Mouse (Mus musculus) lung, adult 2 months (tissue): ENCODE data around the gene Lce1a1. TPM values are rescaled to one million over a fixed set of nuclear protein-coding genes. Genes with fewer than 3 reads are reported as not detected.

ENCODE experiments used
- DNase-seq: peaks from one replicate; pipeline ENCODE4 v3.0.0; 2022
- H3K4me1 ChIP-seq: fragments of 200-500 bp; 2 replicates; pipeline ENCODE4 v1.6.1; 2011; ENCODE audit warnings: low read length; ENCODE audit not compliant: control insufficient read depth, insufficient read depth
- H3K4me3 ChIP-seq: fragments of 200-500 bp; replicated peaks from 2 replicates; pipeline ENCODE3; 2011; ENCODE audit warnings: low read depth, mild to moderate bottlenecking, control low read depth, low read length; ENCODE audit errors: extremely low read depth
- CTCF ChIP-seq: fragments of 200-500 bp; IDR thresholded peaks from 2 replicates; pipeline ENCODE4 v1.5.1; 2011; ENCODE audit warnings: mild to moderate bottlenecking, low read length, control low read depth; ENCODE audit not compliant: insufficient read depth
- POLR2A ChIP-seq: fragments of 200-500 bp; IDR thresholded peaks from 2 replicates; pipeline ENCODE4 v1.6.1; 2011; ENCODE audit warnings: low read depth, mild to moderate bottlenecking, control low read depth, low read length, borderline replicate concordance; ENCODE audit errors: extremely low read depth
- WGBS: fragments of 180-500 bp; shearing (Covaris S2); methylation state at CpG from one replicate; pipeline ENCODE4 v1.1.7; 2018; 5-methylcytosine and 5-hydroxymethylcytosine counted together
- polyA plus RNA-seq: library from polyadenylated mRNA; depleted of rRNA; stranded (reverse); fragments of >200 nt; gene quantifications from 2 replicates; pipeline ENCODE4 v1.2.3, GENCODE M21; 2012; rRNA removed

Gene Lce1a1
- polyA plus RNA-seq, 1 experiment, result 47.3 TPM

DNA sequence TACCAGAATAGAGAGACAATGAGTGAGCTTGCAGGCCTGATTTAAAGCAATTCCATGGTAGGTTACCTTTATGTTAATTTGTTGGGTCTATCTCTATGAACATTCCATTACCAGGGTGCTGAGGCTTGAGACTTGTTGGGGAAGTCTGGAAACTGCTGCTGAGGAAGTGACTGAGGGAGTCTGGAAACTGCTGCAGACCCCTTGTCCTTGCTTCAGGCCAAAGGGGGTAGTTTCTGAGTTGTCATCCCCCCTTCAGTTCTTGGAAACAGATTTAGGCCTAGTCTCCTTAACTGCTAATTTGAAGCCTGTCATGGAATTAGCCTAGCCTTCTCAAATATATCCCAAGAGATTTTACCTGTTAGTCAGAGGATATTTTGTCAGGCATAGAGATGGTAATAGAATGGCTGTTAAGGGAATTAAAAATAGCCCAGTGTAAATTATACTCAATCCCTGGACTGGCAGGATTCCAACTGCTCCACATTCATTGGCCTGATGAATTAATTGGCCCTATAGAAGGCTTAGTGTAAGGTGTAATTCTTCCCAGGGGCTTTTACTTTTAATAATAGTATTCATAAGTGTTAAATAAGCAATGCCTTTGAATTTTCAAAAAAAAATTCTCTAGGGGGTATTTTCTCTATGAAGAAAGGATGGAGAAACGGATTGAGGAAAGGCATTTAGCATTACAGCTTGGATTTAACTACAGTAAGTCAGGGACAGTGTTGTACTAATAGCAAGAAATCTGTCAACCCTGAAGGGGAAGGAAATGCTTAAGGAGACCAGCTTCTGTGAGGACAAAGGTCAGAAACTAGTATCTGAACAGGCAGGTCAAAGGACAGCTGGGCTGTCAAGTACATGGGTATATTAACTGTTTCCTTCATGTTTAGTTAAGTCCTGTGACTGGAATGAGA lies 10.1 kb downstream of the Lce1a1 start:
- no peak for TF ChIP-seq CTCF
- no peak for TF ChIP-seq POLR2A
- DNase-seq, result no peak
- WGBS, result 43% methylated on average over 1 of the region's 1 CpGs

DNA sequence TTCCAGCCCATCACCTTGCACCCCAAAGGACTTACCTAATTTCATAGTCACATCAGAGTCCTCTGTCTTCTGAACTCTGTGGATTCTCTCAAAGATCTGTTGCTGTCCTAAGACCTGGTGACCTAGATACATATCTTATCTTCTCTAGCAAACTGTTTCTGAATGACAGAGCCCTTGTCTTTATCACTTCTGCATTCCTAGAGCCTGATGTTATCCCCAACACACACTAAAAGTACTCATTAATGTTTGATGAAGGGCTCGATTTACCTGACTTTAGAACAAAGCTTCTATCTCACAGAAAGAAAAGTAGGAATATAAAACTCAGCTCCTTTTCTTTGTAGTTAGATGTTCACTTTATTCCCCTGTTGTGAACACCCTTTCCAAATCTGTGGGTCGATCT lies 26.5 kb downstream of the Lce1a1 start, which contains the start of gene Lce6a:
Gene Lce6a (minus strand): TSS at position 101 of the 400 bp plus-strand sequence.
- Histone ChIP-seq H3K4me1 (no peaks in the 10 kb centered on the region), H3K4me3 (no peak within 1 kb of the TSS)
- WGBS, result 58% methylated on average over 2 of the region's 2 CpGs
- DNase-seq, result no peak
- no peak for TF ChIP-seq CTCF
- no peak for TF ChIP-seq POLR2A

More for the DNA sequence above, 10.1 kb downstream of the Lce1a1 start:
- Histone ChIP-seq H3K4me3 (no peak overlapping the region), H3K4me1 (no peaks in the 10 kb centered on the region)

DNA sequence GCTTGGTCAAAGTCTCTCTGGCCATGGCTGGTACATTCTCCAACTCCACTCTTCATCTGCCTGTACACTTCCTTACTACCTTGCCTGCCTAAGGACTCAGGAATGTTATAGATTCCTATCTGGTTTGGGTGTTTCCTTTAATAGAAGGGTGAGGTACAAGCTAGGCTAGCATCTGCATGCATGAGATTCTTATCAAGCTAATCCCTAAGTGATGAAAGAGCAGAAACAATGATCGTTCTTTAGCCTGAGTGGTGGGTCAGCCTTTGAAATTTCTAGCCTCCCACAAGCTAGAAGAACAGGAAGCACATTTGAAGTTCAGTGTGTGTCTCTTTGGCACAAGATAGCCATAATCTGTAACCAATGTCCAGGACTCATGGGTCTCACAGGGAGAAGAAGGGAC lies 38.3 kb downstream of the Lce1a1 start:
- WGBS, result 26% methylated on average over 1 of the region's 1 CpGs
- TF ChIP-seq CTCF (no peak), POLR2A (no peak)

DNA sequence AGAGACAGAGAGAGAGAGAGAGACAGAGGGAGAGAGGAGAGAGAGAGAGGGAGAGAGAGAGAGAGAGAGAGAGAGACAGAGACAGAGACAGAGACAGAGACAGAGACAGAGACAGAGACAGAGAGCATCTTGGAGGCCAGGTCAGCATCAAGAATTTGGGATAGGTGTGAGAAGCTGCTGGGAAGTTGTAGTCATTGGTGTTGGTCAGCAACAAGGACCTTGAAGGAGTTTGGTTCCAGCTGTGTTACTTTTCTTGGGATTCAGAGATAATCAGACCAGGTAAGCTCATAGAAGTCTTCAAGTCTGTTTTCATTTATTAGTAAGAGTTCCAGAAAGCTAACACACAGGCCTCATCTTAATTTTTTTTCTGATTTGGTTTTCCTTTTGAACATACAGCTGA lies 40.7 kb downstream of the Lce1a1 start, which contains the start of gene 2210017I01Rik:
Gene 2210017I01Rik (minus strand): TSS at position 101 of the 400 bp plus-strand sequence.
- TF ChIP-seq CTCF (no peak), POLR2A (no peak)
- DNase-seq, result no peak
- Histone ChIP-seq H3K4me3 (no peak within 1 kb of the TSS), H3K4me1 (no peaks in the 10 kb centered on the region)

More for the DNA sequence above, 38.3 kb downstream of the Lce1a1 start:
- no peaks in the 10 kb centered on the region for H3K4me1 ChIP-seq
- no peak for DNase-seq
- H3K4me3 ChIP-seq, result no peak overlapping the region

DNA sequence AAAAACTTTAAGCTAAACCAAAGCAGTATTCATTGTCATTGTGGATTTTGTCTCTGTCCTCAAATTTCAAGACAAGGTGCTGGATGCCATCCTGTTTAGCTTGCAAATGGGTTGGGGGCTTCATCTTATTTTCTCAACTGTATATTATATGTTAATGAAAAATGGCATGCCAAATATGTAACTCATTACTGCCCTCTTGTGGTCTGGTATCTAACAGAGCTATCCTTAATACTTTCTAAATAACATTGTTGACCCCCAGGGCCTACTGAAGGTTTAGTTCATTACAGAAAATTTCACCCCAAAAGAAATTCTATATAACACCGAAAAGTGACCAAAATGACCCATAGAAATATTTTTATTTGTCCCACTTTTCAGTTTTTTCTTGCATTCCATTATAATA lies 45.9 kb downstream of the Lce1a1 start:
- no peak for TF ChIP-seq POLR2A
- TF ChIP-seq CTCF, result no peak
- 37% methylated on average over 1 of the region's 1 CpGs for WGBS
- Histone ChIP-seq H3K4me1 (no peaks in the 10 kb centered on the region), H3K4me3 (no peak overlapping the region)
- DNase-seq, result no peak

DNA sequence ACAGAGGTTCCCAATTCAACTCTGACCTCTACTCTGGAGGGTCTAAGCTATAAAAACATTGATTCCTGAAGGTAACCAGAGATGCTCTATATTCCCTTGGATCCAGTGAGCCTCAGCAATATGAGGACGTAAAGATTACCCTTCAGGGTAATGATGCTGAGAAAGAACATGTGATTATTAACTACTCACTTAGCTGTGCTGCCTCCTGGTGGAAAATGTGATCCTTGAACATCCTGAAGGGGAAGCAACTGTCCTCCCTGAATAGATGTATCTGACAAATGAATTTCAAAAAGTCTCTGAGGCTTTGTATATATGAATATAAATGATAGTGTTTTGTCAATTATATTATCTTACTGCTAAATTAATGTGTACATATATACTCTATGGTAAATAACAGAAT lies 47.7 kb downstream of the Lce1a1 start:
- 46% methylated on average over 1 of the region's 1 CpGs for WGBS
- TF ChIP-seq CTCF, result no peak
- no peak overlapping the region for H3K4me3 ChIP-seq
- no peak for DNase-seq
- no peaks in the 10 kb centered on the region for H3K4me1 ChIP-seq

DNA sequence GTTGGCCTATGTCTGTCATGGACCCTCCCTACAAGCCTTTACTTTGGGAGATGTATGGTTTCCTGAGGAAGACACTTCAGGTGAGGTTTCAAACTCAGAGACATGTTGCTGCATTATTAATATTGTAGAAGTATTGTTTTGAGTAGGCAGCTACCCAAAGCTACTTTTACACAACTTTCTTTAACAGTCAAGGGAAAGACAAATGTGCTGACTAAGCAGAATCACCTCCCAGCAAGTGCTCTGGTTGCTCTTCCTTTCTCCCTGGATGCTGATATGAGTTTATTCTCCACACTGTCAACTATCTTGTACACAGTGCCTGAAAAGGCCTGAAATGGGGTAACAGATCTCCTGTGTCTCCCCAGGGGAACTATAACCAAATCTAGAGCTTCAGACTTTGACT lies 48.1 kb downstream of the Lce1a1 start:
- H3K4me1 ChIP-seq, result no peaks in the 10 kb centered on the region
- no peak overlapping the region for H3K4me3 ChIP-seq
- no peak for TF ChIP-seq POLR2A
- no peak for TF ChIP-seq CTCF
- DNase-seq, result no peak

DNA sequence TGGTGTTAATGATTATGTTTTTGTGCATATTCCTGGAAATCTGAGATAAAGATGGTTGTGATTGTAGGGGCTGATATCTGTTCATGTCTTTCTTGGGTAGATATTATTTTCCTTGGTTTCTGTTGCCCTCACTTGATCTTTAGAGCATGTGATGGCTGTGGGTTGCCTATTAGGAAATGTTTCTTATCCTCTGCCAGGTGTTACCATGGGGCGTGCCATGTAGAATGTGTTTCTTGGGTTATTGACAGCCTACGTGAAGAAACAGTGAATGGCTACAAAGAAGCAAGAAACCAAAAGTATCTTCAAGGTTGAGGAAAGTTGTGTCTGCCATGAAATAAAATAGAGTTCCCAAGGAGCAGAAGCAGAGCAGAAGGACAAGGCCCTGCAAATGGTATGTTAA lies 49.7 kb downstream of the Lce1a1 start:
- Histone ChIP-seq H3K4me3 (no peak overlapping the region), H3K4me1 (no peaks in the 10 kb centered on the region)
- 86% methylated on average over 2 of the region's 2 CpGs for WGBS
- TF ChIP-seq CTCF (no peak), POLR2A (no peak)
- DNase-seq, result no peak

Other genes starting within 250 kb of the Lce1a1 start
- gene Sprr2i, start 240.3 kb downstream of the Lce1a1 start, polyA plus RNA-seq, result 1.1 TPM in 1 of 2 replicates, not detected in the other
- 6.1 TPM in 1 of 2 replicates, not detected in the other for gene Sprr2j-ps, start 230.2 kb downstream of the Lce1a1 start, polyA plus RNA-seq
- 5.0 and 6.3 TPM in 2 replicates for gene Gm9774, start 218.9 kb downstream of the Lce1a1 start, polyA plus RNA-seq
- gene Sprr2k, start 215.7 kb downstream of the Lce1a1 start, polyA plus RNA-seq, result 1.1 TPM in 1 of 2 replicates, not detected in the other
- 48.2 TPM in 1 of 2 replicates, not detected in the other for gene Sprr1b, start 209.5 kb downstream of the Lce1a1 start, polyA plus RNA-seq
- gene Sprr3, start 189.6 kb downstream of the Lce1a1 start, polyA plus RNA-seq, result 0.12 and 568 TPM in 2 replicates
- 5.1 and 220 TPM in 2 replicates for gene Sprr1a, start 162.4 kb downstream of the Lce1a1 start, polyA plus RNA-seq
- not detected in 2 replicates for gene Sprr4, start 147.8 kb downstream of the Lce1a1 start, polyA plus RNA-seq
- gene 2310046K23Rik, start 113.8 kb downstream of the Lce1a1 start, polyA plus RNA-seq, result 2.3 TPM in 1 of 2 replicates, not detected in the other
- 0.16 and 0.24 TPM in 2 replicates for gene Ivl, start 74.6 kb downstream of the Lce1a1 start, polyA plus RNA-seq
- gene Smcp, start 59.3 kb downstream of the Lce1a1 start, polyA plus RNA-seq, result 0.92 TPM in 1 of 2 replicates, not detected in the other
- 1.3 TPM in 1 of 2 replicates, not detected in the other for gene 2210017I01Rik, start 40.8 kb downstream of the Lce1a1 start, polyA plus RNA-seq
- gene Lce6a, start 26.6 kb downstream of the Lce1a1 start, polyA plus RNA-seq, result not detected in 2 replicates
- 67.0 TPM in 1 of 2 replicates, not detected in the other for gene Lce1b, start 8.6 kb upstream of the Lce1a1 start, polyA plus RNA-seq
- gene Lce1a2, start 22.0 kb upstream of the Lce1a1 start, polyA plus RNA-seq, result 74.9 TPM in 1 of 2 replicates, not detected in the other
- 0.18 and 55.3 TPM in 2 replicates for gene Lce1c, start 30.9 kb upstream of the Lce1a1 start, polyA plus RNA-seq
- gene Lce1d, start 38.9 kb upstream of the Lce1a1 start, polyA plus RNA-seq, result 77.1 TPM in 1 of 2 replicates, not detected in the other
- gene Lce1e, start 60.8 kb upstream of the Lce1a1 start, polyA plus RNA-seq, result 25.3 TPM in 1 of 2 replicates, not detected in the other
- 38.2 TPM in 1 of 2 replicates, not detected in the other for gene Lce1f, start 72.0 kb upstream of the Lce1a1 start, polyA plus RNA-seq
- gene Gm38119, start 90.8 kb upstream of the Lce1a1 start, polyA plus RNA-seq, result 0.34 TPM in 1 of 2 replicates, not detected in the other
- gene Lce1g, start 104.0 kb upstream of the Lce1a1 start, polyA plus RNA-seq, result 23.0 TPM in 1 of 2 replicates, not detected in the other
- gene Lce1h, start 116.8 kb upstream of the Lce1a1 start, polyA plus RNA-seq, result 17.7 TPM in 1 of 2 replicates, not detected in the other
- 20.2 TPM in 1 of 2 replicates, not detected in the other for gene Lce1i, start 130.6 kb upstream of the Lce1a1 start, polyA plus RNA-seq
- 17.7 TPM in 1 of 2 replicates, not detected in the other for gene Lce1j, start 142.2 kb upstream of the Lce1a1 start, polyA plus RNA-seq
- 22.2 TPM in 1 of 2 replicates, not detected in the other for gene Lce1k, start 159.6 kb upstream of the Lce1a1 start, polyA plus RNA-seq
- gene Kprp, start 178.9 kb upstream of the Lce1a1 start, polyA plus RNA-seq, result 22.9 TPM in 1 of 2 replicates, not detected in the other
- 20.4 TPM in 1 of 2 replicates, not detected in the other for gene Lce1l, start 203.0 kb upstream of the Lce1a1 start, polyA plus RNA-seq
- 4.0 TPM in 1 of 2 replicates, not detected in the other for gene 2310050C09Rik, start 221.9 kb upstream of the Lce1a1 start, polyA plus RNA-seq